36 mouse cellular contexts compared by ENCODE assay signal in the genomic region with DNA sequence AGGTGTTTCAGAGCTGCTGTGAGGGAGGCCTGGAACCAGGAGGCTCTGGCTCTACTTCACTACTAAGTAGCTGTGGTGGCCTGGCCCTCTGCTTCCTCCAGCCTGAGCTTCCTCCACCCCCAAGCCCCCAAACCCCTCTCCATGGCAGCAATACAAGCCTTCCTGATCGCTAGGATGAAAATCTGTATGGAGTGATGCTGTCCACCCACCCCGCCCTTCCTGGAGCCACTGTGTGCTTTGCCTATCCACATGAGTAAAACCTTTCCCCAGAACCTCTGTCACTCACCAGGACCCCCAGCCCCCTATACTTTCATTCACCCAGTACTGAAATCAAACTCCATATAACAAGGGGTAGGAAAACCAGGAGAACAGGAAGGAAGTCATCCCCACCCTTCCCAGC. TPM values are rescaled to one million over a fixed set of nuclear protein-coding genes. Genes with fewer than 3 reads are reported as not detected.
"Had no signal": no experiment of that assay in that cellular context is flagged by ENCODE, and none has a peak within 500 bp of the region (broad histone marks: within the 10 kb centered on the region; RNA-seq: fewer than 3 reads in every experiment).

No protein-coding gene starts in this region.

- H3K4me3 ChIP-seq: limb, embryonic 10.5 days; limb, embryonic 12.5 days; limb, embryonic 13.5 days; limb, embryonic 15.5 days; liver, embryonic 12.5 days; liver, embryonic 13.5 days; liver, embryonic 15.5 days; lung, embryonic 15.5 days; megakaryocyte, embryonic 14.5 days; midbrain, embryonic 10.5 days; midbrain, embryonic 12.5 days; midbrain, embryonic 15.5 days; myocyte; neural tube, embryonic 12.5 days had no signal

- ATAC-seq: liver, embryonic 12.5 days; liver, postnatal 0 days; midbrain, embryonic 15.5 days; midbrain, embryonic 16.5 days had no signal

- H3K9ac ChIP-seq: limb, embryonic 12.5 days; limb, embryonic 13.5 days; limb, embryonic 15.5 days; liver, embryonic 12.5 days; liver, embryonic 13.5 days; liver, embryonic 14.5 days; liver, embryonic 15.5 days; liver, postnatal 0 days; lung, embryonic 14.5 days; lung, embryonic 15.5 days; midbrain, embryonic 12.5 days; midbrain, embryonic 15.5 days; neural tube, embryonic 12.5 days had no signal

- H3K9me3 ChIP-seq: limb, embryonic 10.5 days; limb, embryonic 12.5 days; limb, embryonic 13.5 days; limb, embryonic 15.5 days; liver, embryonic 12.5 days; liver, embryonic 13.5 days; liver, embryonic 15.5 days; lung, embryonic 15.5 days; megakaryocyte, embryonic 14.5 days; midbrain, embryonic 10.5 days; midbrain, embryonic 12.5 days; midbrain, embryonic 15.5 days; neural tube, embryonic 12.5 days had no signal

- H3K36me3 ChIP-seq: limb, embryonic 10.5 days; limb, embryonic 12.5 days; limb, embryonic 13.5 days; limb, embryonic 15.5 days; liver, embryonic 12.5 days; liver, embryonic 13.5 days; liver, embryonic 15.5 days; lung, embryonic 15.5 days; midbrain, embryonic 10.5 days; midbrain, embryonic 12.5 days; midbrain, embryonic 15.5 days; neural tube, embryonic 12.5 days had no signal

- H3K27ac ChIP-seq: limb, embryonic 10.5 days; limb, embryonic 12.5 days; limb, embryonic 13.5 days; limb, embryonic 15.5 days; liver, embryonic 12.5 days; liver, embryonic 13.5 days; liver, embryonic 14.5 days; liver, embryonic 15.5 days; lung, embryonic 15.5 days; macrophage; midbrain, embryonic 10.5 days; midbrain, embryonic 12.5 days; midbrain, embryonic 15.5 days; neural tube, embryonic 12.5 days had no signal

- H3K4me1 ChIP-seq: liver, embryonic 13.5 days; liver, embryonic 15.5 days; midbrain, embryonic 15.5 days had no signal

- DNase-seq: left cerebral cortex, postnatal 4 days; liver; liver, embryonic 13.5 days; liver, postnatal 0 days; lung, embryonic 14.5 days; midbrain, embryonic 14.5 days had no signal

- H3K27me3 ChIP-seq: limb, embryonic 12.5 days; limb, embryonic 13.5 days; limb, embryonic 15.5 days; liver, embryonic 13.5 days; liver, embryonic 15.5 days; lung, embryonic 15.5 days; midbrain, embryonic 15.5 days; neural tube, embryonic 12.5 days had no signal

- H3K4me2 ChIP-seq: limb, embryonic 12.5 days; limb, embryonic 13.5 days; limb, embryonic 15.5 days; liver, embryonic 11.5 days; liver, embryonic 12.5 days; liver, embryonic 13.5 days; liver, embryonic 15.5 days; lung, embryonic 14.5 days; lung, embryonic 15.5 days; midbrain, embryonic 12.5 days; midbrain, embryonic 15.5 days; neural tube, embryonic 12.5 days had no signal

RNA-seq across cellular contexts. Expression of gene Cpvl, which starts 22.6 kb away (rescaled TPM):
- total RNA-seq: left cerebral cortex, adult 8-10 months; left cerebral cortex, postnatal 14 days; left cerebral cortex, postnatal 25 days; left cerebral cortex, postnatal 36 days; left cerebral cortex, postnatal 4 days; liver, adult 2 months; megakaryocyte progenitor cell, adult 5-6 weeks; megakaryocyte, adult 5-6 weeks; megakaryocyte-erythroid progenitor cell, adult 5-6 weeks; midbrain, postnatal 0 days; monocyte, adult 5-6 weeks had no signal
- polyA plus RNA-seq: liver, adult 2 months; liver, embryonic 11.5 days; liver, embryonic 12.5 days; liver, embryonic 13.5 days; liver, embryonic 14.5 days; liver, embryonic 15.5 days; liver, embryonic 16.5 days; liver, postnatal 0 days; lung, adult 2 months; macrophage; midbrain, embryonic 12.5 days; midbrain, embryonic 15.5 days; midbrain, embryonic 16.5 days; myocyte; neural tube, embryonic 11.5 days; neural tube, embryonic 12.5 days had no signal
